Mouse (Mus musculus): ENCODE data around the gene Ggt1. TPM values are rescaled to one million over a fixed set of nuclear protein-coding genes. Genes with fewer than 3 reads are reported as not detected.

Gene Ggt1
- polyA plus RNA-seq (2021) = 2.1 TPM

DNA sequence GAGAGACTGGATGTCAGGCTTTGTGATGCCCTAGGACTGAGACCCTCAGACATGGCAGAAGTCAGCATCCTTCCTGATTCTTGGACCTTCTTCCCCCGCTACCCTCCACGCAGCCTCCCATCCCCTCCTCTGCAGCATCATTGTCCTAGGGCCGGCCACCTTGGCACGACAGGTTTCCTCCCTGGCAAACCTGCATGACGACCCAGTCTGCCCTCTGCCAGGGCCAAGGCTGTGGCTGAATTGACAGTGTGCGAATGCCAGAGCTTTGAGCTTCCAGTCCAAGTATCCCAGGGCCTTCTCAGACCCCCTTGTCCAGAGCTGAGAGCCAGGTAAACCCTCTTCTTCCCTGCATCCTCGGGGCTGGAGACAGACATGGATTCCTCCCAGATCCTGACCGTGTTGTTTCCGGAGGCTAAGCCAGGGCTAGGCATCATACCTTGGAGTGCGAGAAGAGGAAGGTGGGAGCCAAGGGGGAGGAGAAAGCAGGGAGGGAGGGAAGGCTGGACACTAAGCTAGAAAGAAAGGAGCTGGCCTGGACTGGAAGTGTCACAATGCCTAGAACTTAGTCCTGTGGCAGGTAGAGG, at the start of gene Ggt1:
Gene Ggt1, plus strand, starts transcription at position 534 of the 584 bp plus-strand sequence.
- DNase-seq (ENCODE audit: low read depth, low spot score) (no peak), ATAC-seq (no peak)
- in situ Hi-C loops (cut with MboI; ENCODE audit: low pct_unique_long_range_greater_than_20kb) = no loop called here
- no peaks in the 10 kb centered on the region for H3K27me3 ChIP-seq
- POLR2A ChIA-PET = no interaction called here
- TF ChIP-seq CTCF (IDR thresholded peaks at IDR 0.05) = no peak
- CTCF ChIA-PET = interaction anchor here (1.5 kb wide), 1 partner anchor 44 kb away, joined by 3 read pairs; the partner anchor contains the start of gene Snrpd3

- no peak for TF ChIP-seq CTCF (IDR thresholded peaks at IDR 0.05)
- ATAC-seq = no peak
- ChIA-PET POLR2A (no interaction called here), CTCF (interaction anchor here (0.7 kb wide), 1 partner anchor 21 kb away, joined by 3 read pairs; no protein-coding TSS in a partner anchor)
- in situ Hi-C loops (cut with MboI; ENCODE audit: low pct_unique_long_range_greater_than_20kb) = no loop called here
- DNase-seq (ENCODE audit: low read depth, low spot score) = no peak
- no peaks in the 10 kb centered on the region for H3K27me3 ChIP-seq
These were observed 49.5 kb upstream of the Ggt1 start for GRCm38 (mm10) chr10:75511897-75512296.

GRCm38 (mm10) chr10:75512796-75513195, 48.6 kb upstream of the Ggt1 start:
- DNase-seq (ENCODE audit: low read depth, low spot score) = no peak
- ATAC-seq = no peak
- no peak for TF ChIP-seq CTCF (IDR thresholded peaks at IDR 0.05)
- no peaks in the 10 kb centered on the region for H3K27me3 ChIP-seq
- CTCF ChIA-PET = no interaction called here
- in situ Hi-C loops (cut with MboI; ENCODE audit: low pct_unique_long_range_greater_than_20kb) = no loop called here
- POLR2A ChIA-PET = no interaction called here

DNA sequence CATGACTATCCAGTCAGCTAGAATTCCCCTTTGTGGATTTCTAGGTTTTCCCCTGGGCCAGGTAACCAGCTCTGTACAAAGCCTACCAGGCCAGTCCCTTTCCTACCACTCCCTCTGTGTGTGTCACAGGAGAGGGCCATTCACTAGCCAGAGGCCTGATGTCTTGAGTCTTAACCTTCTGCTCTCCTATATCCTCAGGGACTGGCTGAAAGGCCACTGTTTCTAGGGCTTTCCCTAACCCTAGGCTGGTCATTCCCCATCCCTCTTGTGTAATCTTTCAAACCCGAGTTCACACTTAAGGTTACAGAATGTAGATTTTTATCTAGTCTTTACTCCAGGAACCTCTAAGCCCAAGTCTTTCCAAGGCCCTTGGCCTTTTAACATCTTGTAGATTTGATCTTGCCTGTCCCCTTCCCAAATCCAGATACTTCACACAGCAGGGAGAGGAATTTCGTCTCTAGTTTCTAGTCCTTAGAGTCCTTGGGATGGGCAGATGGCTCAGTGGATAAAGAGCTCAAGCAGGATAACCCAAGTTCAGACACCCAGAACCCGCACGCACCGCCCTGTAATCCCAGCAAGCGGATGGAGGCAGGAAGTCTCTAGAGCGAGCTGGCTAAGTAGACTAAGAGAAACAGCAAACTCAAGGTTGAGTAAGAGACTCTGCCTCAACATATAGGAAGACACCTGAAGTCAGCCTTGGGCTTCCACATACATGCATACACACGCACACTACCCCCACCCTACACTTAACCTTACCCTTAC, 47.9 kb upstream of the Ggt1 start:
- in situ Hi-C loops (cut with MboI; ENCODE audit: low pct_unique_long_range_greater_than_20kb) = no loop called here
- no peaks in the 10 kb centered on the region for H3K27me3 ChIP-seq
- ATAC-seq (no peak), DNase-seq (ENCODE audit: low read depth, low spot score) (no peak)
- CTCF ChIA-PET = interaction anchor here (2.0 kb wide), 1 partner anchor 15 kb away, joined by 4 read pairs; no protein-coding TSS in a partner anchor
- no peak for TF ChIP-seq CTCF (IDR thresholded peaks at IDR 0.05)
- POLR2A ChIA-PET = no interaction called here

DNA sequence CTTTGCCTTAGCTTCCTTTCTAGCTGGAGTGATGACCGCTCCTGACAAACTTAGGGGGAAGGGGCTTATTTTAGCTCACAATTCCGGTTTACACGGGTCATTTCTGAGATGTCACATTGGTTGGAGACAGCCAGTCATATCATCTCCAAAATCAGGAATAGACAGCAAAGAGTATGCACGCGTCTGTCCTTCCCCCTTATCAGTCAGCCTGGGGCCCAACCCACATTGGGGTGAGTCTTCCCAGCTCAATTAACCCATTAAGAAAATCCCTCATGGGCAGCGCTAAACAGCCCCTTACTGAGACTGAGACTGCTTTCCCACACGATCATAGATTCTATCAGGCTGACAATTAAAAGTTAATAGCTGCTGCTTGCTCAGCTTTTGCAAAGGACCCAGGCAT, 47.0 kb upstream of the Ggt1 start:
- H3K27me3 ChIP-seq = no peaks in the 10 kb centered on the region
- CTCF ChIA-PET = interaction anchor here (1.6 to 2.0 kb wide), 2 partner anchors 16 to 71 kb away, joined by 3 to 4 read pairs; no protein-coding TSS in a partner anchor
- in situ Hi-C loops (cut with MboI; ENCODE audit: low pct_unique_long_range_greater_than_20kb) = no loop called here
- TF ChIP-seq CTCF (IDR thresholded peaks at IDR 0.05) = no peak
- ATAC-seq = no peak
- POLR2A ChIA-PET = no interaction called here
- DNase-seq (ENCODE audit: low read depth, low spot score) = no peak

DNA sequence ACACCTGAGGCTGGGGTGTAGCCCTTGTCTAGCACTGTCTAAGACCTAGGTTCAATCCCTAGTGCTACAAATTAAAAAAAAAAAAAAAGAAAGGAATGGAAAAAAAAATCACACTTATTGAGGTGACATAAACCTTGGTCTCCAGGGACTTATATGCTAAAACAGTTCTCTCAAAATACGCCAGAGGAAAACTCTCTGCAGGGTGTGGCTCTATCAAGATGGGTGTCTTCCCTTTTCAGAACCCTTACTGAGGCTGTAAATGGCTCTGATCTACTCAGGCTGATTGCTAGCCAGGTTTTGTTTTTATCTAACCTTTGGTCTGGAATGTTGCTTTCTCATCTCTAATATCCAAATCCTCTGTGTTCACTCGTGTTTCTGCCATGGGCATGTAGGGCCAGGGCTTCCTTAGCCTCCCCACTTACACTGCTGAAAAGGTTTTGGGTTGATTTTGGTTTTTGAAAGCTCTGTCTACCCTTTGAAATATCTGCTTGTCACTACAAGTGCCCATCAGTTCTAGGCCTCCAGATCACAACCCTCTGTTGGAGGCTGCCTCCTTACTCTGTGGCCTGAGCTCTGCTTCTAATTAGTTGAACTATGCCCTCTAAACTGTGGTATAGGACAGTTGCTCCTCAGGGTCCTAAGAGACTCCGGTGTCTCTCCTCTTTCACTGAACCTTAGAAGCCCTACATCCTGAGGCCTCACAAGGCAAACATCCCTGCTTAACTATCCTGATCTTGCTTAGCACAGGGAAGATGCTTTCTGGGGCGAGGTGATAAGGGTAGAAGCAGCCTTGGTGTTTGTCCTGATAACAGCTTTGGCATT, 46.0 kb upstream of the Ggt1 start:
- in situ Hi-C loops (cut with MboI; ENCODE audit: low pct_unique_long_range_greater_than_20kb) = no loop called here
- no peaks in the 10 kb centered on the region for H3K27me3 ChIP-seq
- no peak for TF ChIP-seq CTCF (IDR thresholded peaks at IDR 0.05)
- DNase-seq (ENCODE audit: low read depth, low spot score) (no peak), ATAC-seq (no peak)
- ChIA-PET POLR2A (no interaction called here), CTCF (interaction anchor here (1.6 to 2.0 kb wide), 2 partner anchors 17 to 70 kb away, joined by 3 to 4 read pairs; no protein-coding TSS in a partner anchor)

GRCm38 (mm10) chr10:75516038-75516723, 45.2 kb upstream of the Ggt1 start:
- H3K27me3 ChIP-seq = no peaks in the 10 kb centered on the region
- POLR2A ChIA-PET = interaction anchor here (0.7 kb wide), 1 partner anchor 33 kb away, joined by 3 read pairs; no protein-coding TSS in a partner anchor
- no peak for DNase-seq (ENCODE audit: low read depth, low spot score)
- no peak for TF ChIP-seq CTCF (IDR thresholded peaks at IDR 0.05)
- in situ Hi-C loops (cut with MboI; ENCODE audit: low pct_unique_long_range_greater_than_20kb) = no loop called here
- CTCF ChIA-PET = interaction anchor here (1.6 kb wide), 1 partner anchor 69 kb away, joined by 3 read pairs; no protein-coding TSS in a partner anchor
- ATAC-seq = no peak

GRCm38 (mm10) chr10:75516724-75517072, 44.7 kb upstream of the Ggt1 start:
- H3K27me3 ChIP-seq = no peaks in the 10 kb centered on the region
- in situ Hi-C loops (cut with MboI; ENCODE audit: low pct_unique_long_range_greater_than_20kb) = no loop called here
- ATAC-seq (no peak), DNase-seq (ENCODE audit: low read depth, low spot score) (no peak)
- ChIA-PET POLR2A (interaction anchor here (0.7 kb wide), 1 partner anchor 32 kb away, joined by 3 read pairs; no protein-coding TSS in a partner anchor), CTCF (interaction anchor here (0.9 kb wide), 1 partner anchor 44 kb away, joined by 3 read pairs; the partner anchor contains the start of gene Lrrc75b)
- TF ChIP-seq CTCF (IDR thresholded peaks at IDR 0.05) = no peak

- DNase-seq (ENCODE audit: low read depth, low spot score) = peak; percentile 64
- ATAC-seq = peak; percentile 96
- in situ Hi-C loops (cut with MboI; ENCODE audit: low pct_unique_long_range_greater_than_20kb) = no loop called here
- POLR2A ChIA-PET = interaction anchor here (0.6 to 1.3 kb wide), 4 partner anchors 10 to 21 kb away, joined by 3 to 4 read pairs (median 3); no protein-coding TSS in a partner anchor
- no peaks in the 10 kb centered on the region for H3K27me3 ChIP-seq
- no peak for TF ChIP-seq CTCF (IDR thresholded peaks at IDR 0.05)
- CTCF ChIA-PET = interaction anchor here (0.9 kb wide), 1 partner anchor 43 kb away, joined by 3 read pairs; the partner anchor contains the start of gene Lrrc75b
These were observed 44.2 kb upstream of the Ggt1 start, which contains the start of gene Snrpd3 for GRCm38 (mm10) chr10:75517073-75517757. TSS of gene Snrpd3 (plus strand) at chr10:75517551.
